Mouse (Mus musculus) mouse embryonic stem cell (cell line): Measurements from ENCODE around the gene Zscan5b.
"Not testable (repeated sequence)": the region's sequence is repeated elsewhere in the genome, so short reads cannot be mapped to it uniquely, and the experiment has no call there.

Experiments
- in situ Hi-C, 2 experiments: fragments of 300-500 bp; cut with MboI; formaldehyde crosslinking; loops; 1 replicate in 1 of 2; 3 replicates in 1 of 2; pipeline ENCODE4 v1.14.3; 2019 to 2020; ENCODE audit warnings: low sequenced_read_pairs in 2 of 2, low pct_unique_long_range_greater_than_20kb in 1 of 2, mixed read lengths in 1 of 2; ENCODE audit not compliant: unreplicated experiment in 1 of 2

The Zscan5b gene

GRCm38 (mm10) chr7:6221978-6222377 is at the start of gene Zscan5b:
TSS of gene Zscan5b (plus strand) at chr7:6222278.
- in situ Hi-C loops, result no loop called here

DNA sequence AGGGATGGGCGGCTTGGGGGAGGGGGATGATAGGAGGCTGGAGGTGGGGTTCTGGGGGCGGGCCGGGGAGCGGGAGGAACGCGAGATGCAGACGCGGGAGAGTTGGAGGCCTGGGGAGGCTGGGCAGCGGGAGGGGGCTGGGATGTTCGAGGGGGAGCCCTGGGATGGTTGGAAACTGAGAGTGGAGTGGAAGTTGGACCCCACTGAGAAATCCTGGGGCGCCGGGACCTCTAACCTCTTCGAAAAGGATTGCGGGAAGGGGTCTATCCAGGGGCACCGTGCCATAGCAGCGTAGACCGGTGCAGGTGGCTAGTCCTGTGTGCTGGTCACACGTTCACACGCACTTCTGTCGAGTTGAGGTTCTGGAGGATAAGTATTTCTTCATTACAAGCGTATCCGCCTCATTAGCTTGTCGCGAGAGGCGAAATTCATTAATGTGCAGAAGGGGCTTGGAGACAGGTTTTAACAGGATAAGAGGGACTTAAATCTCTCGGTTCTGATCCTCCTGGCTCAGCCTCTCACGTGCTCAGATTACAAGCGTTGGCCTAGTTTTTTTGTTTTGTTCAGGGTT is 49.3 kb upstream of the Zscan5b start:
- in situ Hi-C loops, result no loop called here

GRCm38 (mm10) chr7:6173872-6174271 is 48.2 kb upstream of the Zscan5b start:
- in situ Hi-C loops, result no loop called here

DNA sequence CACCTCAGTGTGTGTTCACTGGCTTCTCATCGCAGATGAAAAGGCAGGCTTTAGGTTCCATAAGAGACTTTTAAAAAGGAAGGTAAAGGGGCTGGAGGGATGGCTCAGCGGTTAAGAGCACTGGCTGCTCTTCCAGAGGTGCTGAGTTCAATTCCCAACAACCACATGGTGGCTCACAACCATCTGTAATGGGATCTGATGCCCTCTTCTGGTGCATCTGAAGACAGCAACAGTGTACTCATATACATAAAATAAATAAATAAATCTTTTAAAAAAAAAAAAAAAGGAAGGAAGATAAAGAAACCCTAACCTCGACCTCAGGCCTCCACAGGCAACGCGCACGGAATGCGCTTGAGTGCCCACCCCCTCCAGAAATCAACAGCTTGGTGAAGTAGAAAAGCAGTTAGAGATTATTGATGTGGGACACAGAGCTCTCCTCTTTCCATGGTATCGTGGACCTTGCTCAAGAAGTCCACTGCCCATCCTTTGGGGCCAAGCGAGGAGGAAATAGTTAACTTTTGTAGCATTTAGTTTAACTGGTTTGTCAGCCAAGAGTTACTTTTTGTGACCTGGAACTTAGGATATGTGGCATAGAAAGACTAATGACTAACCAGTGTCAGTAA is 47.6 kb upstream of the Zscan5b start:
- in situ Hi-C loops, result not testable (repeated sequence)

GRCm38 (mm10) chr7:6179013-6179412 is 43.1 kb upstream of the Zscan5b start:
- in situ Hi-C loops, result no loop called here

- in situ Hi-C loops, result no loop called here
These were observed 39.2 kb upstream of the Zscan5b start for GRCm38 (mm10) chr7:6182882-6183281.

DNA sequence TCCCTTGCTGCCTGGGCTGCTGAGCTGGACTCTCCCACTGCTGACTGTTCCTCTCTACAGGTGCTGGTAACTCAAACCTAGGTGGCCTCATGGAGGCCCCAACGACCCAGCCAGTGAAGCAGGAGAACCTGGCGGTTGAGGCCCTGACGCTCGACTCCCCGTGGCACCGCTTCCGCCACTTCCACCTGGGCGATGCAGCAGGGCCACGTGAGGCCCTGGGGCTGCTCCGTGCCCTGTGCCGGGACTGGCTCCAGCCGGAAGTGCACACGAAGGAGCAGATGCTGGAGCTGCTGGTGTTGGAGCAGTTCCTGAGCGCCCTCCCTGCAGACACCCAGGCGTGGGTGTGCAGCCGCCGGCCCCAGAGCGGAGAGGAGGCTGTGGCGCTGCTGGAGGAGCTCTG is 38.3 kb upstream of the Zscan5b start:
- in situ Hi-C loops, result no loop called here

DNA sequence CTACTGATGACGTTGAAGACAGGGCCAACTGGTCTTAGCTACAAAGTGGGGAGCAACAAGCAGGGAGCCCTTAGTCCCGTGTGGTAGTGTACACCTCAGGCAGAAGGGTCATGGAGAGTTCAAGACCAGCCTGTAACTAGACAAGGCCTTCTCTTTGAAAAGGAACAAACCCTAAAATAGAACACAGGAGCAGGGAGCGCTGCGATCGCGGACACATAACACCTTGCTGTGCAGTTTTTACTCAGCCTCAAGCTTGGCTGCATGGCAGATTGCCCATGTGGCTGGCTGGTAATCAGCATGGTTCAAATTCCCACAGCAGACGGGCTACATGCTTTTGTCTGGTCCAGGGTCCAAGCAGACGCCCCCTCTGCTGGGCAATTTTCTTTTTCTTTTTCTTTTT is 37.6 kb upstream of the Zscan5b start:
- in situ Hi-C loops, result no loop called here

DNA sequence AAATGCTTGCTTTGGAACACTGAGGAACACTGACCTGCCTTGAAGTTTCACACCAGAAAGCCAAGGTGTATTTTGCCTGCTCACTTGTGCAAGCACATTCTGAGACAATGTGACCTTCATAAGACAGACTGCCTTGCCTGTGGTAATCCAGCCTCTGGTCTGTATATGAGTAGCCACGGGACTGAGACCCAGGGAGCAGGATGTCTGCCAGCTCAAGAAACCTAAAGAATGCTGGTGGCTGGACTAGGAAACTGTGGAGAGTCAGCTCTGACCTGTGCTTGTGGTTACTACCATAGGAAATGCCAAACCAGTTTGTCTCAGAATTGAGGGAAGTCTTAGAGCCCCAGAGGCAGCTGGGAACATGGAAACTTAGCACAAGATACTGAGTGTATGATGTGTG is 36.7 kb upstream of the Zscan5b start:
- in situ Hi-C loops, result loop anchor here in 1 of 2 experiments (5.0 kb wide), 1 partner anchor 58 kb away; no protein-coding TSS in a partner anchor

DNA sequence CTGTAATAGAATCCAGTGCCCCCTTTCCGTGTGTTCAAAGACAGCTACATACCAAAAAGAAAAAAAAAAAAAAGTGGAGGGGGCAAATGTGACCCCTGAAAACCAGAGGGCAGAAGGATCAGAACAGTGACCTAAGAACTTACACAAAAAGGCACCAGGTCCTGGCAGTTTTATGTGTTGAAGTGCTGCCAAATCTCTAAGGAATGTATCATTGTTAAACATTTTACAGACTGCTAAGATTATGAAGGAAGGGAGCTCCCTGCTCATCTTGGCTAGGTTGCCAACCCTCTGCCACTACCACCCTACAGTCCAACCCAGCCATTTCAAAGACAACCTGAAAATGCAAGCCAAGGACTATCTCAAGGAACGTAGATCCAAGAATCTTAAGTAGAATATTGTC is 35.9 kb upstream of the Zscan5b start:
- in situ Hi-C loops, result loop anchor here in 1 of 2 experiments (5.0 kb wide), 1 partner anchor 59 kb away; no protein-coding TSS in a partner anchor

DNA sequence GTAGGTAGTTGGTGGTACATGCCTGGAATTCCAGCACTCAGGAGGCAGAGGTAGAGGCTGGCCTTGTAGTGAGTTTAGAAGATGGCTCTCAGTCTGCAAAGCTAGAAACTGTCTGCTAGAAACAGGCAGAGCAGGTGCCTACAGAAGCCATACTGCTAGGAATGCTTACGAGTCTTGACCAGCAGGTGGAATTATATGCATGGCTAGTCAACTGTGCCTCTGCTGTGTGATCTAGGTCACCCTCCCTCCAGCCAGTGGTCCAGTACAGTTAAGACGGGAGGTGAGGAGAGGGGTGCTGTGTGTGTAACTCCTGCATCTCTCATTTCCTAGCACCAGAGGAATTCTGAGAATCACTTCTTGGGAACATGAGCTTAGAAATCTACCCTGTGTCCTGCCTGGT is 35.3 kb upstream of the Zscan5b start:
- in situ Hi-C loops, result loop anchor here in 1 of 2 experiments (5.0 kb wide), 1 partner anchor 59 kb away; no protein-coding TSS in a partner anchor

DNA sequence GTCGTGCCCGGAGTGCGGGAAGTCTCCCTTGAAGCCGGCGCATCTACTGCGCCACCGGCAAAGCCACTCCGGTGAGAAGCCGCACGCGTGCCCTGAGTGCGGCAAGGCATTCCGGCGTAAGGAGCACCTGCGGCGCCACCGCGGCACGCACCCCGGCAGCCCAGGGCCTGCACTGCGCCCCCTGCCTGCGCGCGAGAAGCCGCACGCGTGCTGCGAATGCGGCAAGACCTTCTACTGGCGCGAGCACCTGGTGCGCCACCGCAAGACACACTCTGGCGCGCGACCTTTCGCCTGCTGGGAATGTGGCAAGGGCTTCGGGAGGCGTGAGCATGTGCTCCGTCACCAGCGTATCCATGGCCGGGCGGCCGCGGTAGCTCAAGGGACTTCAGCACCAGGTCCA is 32.5 kb upstream of the Zscan5b start:
- in situ Hi-C loops, result loop anchor here in 1 of 2 experiments (5.0 kb wide), 1 partner anchor 62 kb away; no protein-coding TSS in a partner anchor

DNA sequence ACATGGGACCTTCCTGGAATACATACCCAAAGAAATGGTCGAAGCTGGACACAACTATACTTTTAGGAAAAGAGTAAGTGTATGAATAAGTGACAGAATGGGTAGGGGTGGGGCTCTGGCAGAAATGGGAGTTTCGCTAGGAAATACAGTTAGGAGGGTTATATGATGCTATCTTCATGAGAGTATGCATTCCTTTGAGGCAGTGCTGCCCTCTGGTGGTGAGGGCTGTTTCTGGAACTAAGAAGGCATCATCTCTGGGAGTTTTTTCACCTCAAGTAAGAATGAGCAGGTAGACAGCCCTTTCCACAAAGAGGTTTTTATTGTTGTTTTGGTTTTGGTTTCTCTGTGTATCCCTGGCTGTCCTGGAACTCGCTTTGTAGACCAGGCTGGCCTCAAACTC is 30.7 kb upstream of the Zscan5b start:
- in situ Hi-C loops, result loop anchor here in 1 of 2 experiments (5.0 kb wide), 1 partner anchor 64 kb away; no protein-coding TSS in a partner anchor

- in situ Hi-C loops, result loop anchor here in 1 of 2 experiments (5.0 kb wide), 1 partner anchor 67 kb away; no protein-coding TSS in a partner anchor
These were observed 27.9 kb upstream of the Zscan5b start for GRCm38 (mm10) chr7:6194129-6194528.

DNA sequence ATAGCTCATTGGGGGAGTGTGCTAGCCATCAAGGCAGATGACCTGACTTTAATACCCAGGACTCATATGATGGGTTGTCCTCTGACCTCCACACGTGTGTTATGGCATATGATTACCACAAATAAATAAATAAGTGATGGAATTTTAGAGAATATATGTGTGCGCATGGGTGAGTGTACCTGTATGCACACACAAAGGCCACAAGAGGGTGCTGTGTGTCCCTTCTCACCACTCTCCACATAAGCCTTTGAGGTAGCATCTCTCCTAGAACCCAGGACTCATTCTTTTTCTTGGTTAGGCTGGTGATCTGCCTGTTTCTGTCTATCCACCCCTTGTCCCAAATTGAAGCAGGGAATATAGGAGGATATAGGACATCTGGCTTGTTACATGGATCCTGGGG is 26.3 kb upstream of the Zscan5b start:
- in situ Hi-C loops, result no loop called here

DNA sequence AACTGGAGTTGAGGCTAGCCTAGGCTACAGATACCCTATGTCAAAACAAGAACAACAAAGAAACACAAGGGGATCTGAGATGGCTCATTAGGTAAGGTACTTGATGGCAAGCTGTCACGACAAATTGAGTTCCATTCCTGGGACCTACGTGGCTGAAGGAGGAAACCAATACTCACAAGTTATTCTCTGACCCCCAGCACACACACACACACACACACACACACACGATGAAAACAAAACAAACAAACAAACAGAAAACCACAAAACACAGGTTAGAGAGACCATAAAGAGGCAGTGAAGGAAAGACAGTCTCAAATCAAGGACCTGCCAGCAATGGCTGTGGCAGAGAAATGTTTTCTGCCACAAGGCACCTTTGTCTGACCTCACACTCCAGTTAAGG is 25.3 kb upstream of the Zscan5b start, which contains the start of gene Galp:
Galp (plus strand) TSS at position 301 of the 400 bp plus-strand sequence.
- in situ Hi-C loops, result no loop called here

GRCm38 (mm10) chr7:6204200-6204599 is 17.9 kb upstream of the Zscan5b start:
- in situ Hi-C loops, result no loop called here

DNA sequence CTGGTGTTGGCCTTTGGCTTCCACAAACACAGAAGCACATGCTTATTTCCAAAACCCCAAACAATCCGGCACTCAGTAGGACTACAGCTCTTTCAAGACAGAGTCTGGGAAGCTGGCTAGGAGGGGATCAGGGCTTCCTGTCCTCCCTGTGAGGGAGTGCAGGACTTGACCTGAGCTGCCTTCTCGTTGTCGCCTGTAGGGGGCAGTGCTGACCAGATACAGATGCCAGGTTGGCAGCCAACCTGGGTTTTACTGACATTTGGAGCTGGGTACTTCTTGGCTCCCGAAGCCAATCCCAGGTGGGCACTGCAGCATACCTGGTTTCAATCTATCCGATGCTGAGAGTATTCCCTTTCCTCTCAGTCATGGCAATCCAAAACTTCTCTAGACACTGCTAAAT is 8.9 kb upstream of the Zscan5b start:
- in situ Hi-C loops, result loop anchor here (5.0 kb wide), 1 partner anchor 49 kb away; no protein-coding TSS in a partner anchor

DNA sequence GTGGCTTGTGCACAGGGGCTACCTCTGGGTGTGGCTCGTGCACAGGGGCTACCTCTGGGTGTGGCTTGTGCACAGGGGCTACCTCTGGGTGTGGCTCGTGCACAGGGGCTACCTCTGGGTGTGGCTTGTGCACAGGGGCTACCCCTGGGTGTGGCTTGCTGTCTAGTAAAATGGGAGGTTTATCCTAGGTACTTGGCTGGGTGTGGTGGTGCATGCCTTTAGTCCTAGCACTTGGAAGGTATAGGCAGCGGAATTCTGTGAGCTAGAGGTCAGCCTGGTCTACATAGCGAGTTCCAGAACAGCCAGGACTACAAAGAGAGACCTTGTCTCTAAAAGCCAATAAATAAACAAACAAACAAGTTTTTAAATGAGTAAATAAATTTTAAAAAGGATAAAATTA is 7.4 kb upstream of the Zscan5b start:
- in situ Hi-C loops, result loop anchor here (5.0 kb wide), 1 partner anchor 48 kb away; no protein-coding TSS in a partner anchor

GRCm38 (mm10) chr7:6220147-6220546 is 1.9 kb upstream of the Zscan5b start:
- in situ Hi-C loops, result no loop called here
